Mouse (Mus musculus): ENCODE results near the gene Stk16.

The Stk16 gene

GRCm38 (mm10) chr1:75210136-75211087 lies at the start of gene Stk16, which contains the start of gene Glb1l:
TSS of gene Stk16 (plus strand) at chr1:75210838.
TSS of gene Glb1l (minus strand) at chr1:75210813.
- peak; percentile 94 to 96 for DNase-seq (ENCODE audit: low spot score in 2 of 2)

GRCm38 (mm10) chr1:75168093-75168471 lies 42.6 kb upstream of the Stk16 start:
- no peak for DNase-seq (ENCODE audit: low spot score in 2 of 2)

GRCm38 (mm10) chr1:75168472-75169464 lies 41.9 kb upstream of the Stk16 start, which contains the start of gene Zfand2b:
TSS of gene Zfand2b (plus strand) at chr1:75168646.
- DNase-seq (ENCODE audit: low spot score in 2 of 2) = peak; percentile 80 to 87

- peak in 1 of 2 experiments; percentile 27 for DNase-seq (ENCODE audit: low spot score in 2 of 2)
Observed at GRCm38 (mm10) chr1:75179334-75180104, 31.1 kb upstream of the Stk16 start.

GRCm38 (mm10) chr1:75180105-75180590 lies 30.5 kb upstream of the Stk16 start, which contains the start of gene Abcb6:
TSS of gene Abcb6 (minus strand) at chr1:75180392.
- peak; percentile 80 to 83 for DNase-seq (ENCODE audit: low spot score in 2 of 2)

GRCm38 (mm10) chr1:75180741-75181140 lies 29.9 kb upstream of the Stk16 start:
- DNase-seq (ENCODE audit: low spot score in 2 of 2) = no peak

- DNase-seq (ENCODE audit: low spot score in 2 of 2) = no peak
Observed at GRCm38 (mm10) chr1:75181377-75181870, 29.2 kb upstream of the Stk16 start.

- DNase-seq (ENCODE audit: low spot score in 2 of 2) = no peak
Observed at GRCm38 (mm10) chr1:75182160-75182559, 28.5 kb upstream of the Stk16 start.

- no peak for DNase-seq (ENCODE audit: low spot score in 2 of 2)
Observed at GRCm38 (mm10) chr1:75185495-75185894, 25.1 kb upstream of the Stk16 start.

GRCm38 (mm10) chr1:75187126-75187525 lies 23.5 kb upstream of the Stk16 start:
- DNase-seq (ENCODE audit: low spot score in 2 of 2) = no peak

- DNase-seq (ENCODE audit: low spot score in 2 of 2) = no peak
Observed at GRCm38 (mm10) chr1:75187914-75188483, 22.6 kb upstream of the Stk16 start.

GRCm38 (mm10) chr1:75190577-75190976 lies 20.1 kb upstream of the Stk16 start:
- no peak for DNase-seq (ENCODE audit: low spot score in 2 of 2)

- no peak for DNase-seq (ENCODE audit: low spot score in 2 of 2)
Observed at GRCm38 (mm10) chr1:75191258-75191621, 19.4 kb upstream of the Stk16 start.

- peak; percentile 82 to 92 for DNase-seq (ENCODE audit: low spot score in 2 of 2)
Observed at GRCm38 (mm10) chr1:75191622-75192402, 18.8 kb upstream of the Stk16 start, which contains the start of the genes Ankzf1 and Atg9a. TSS of gene Ankzf1 (plus strand) at chr1:75192151. TSS of gene Atg9a (minus strand) at chr1:75192196.

- DNase-seq (ENCODE audit: low spot score in 2 of 2) = no peak
Observed at GRCm38 (mm10) chr1:75192452-75192851, 18.2 kb upstream of the Stk16 start.

GRCm38 (mm10) chr1:75201236-75201635 lies 9.4 kb upstream of the Stk16 start:
- DNase-seq (ENCODE audit: low spot score in 2 of 2) = no peak

- no peak for DNase-seq (ENCODE audit: low spot score in 2 of 2)
Observed at GRCm38 (mm10) chr1:75208967-75209678, 1.5 kb upstream of the Stk16 start.

- DNase-seq (ENCODE audit: low spot score in 2 of 2) = no peak
Observed at GRCm38 (mm10) chr1:75211141-75211708, 587 bp downstream of the Stk16 start.

Measured in frontal cortex, postnatal 25 days (tissue).